Mouse (Mus musculus) cortical plate, adult 2 months (tissue): ENCODE data around the gene Cacna2d1.

ENCODE experiments used
- CTCF ChIP-seq: fragments of 200-500 bp; IDR thresholded peaks from 2 replicates; pipeline ENCODE4 v1.5.1; 2011; ENCODE audit warnings: mild to moderate bottlenecking, control low read depth, low read length; ENCODE audit not compliant: insufficient read depth; ENCODE audit errors: extremely low read depth
- POLR2A ChIP-seq: fragments of 200-500 bp; IDR thresholded peaks from 2 replicates; pipeline ENCODE4 v1.6.1; 2011; ENCODE audit warnings: mild to moderate bottlenecking, low read length, control low read depth; ENCODE audit not compliant: insufficient read depth; ENCODE audit errors: extremely low read depth

- TF ChIP-seq CTCF (no peak), POLR2A (no peak)
Observed at GRCm38 (mm10) chr5:15959760-15960159, 25.3 kb downstream of the Cacna2d1 start.
